Mouse (Mus musculus) WW6 (cell line): ENCODE results near the gene Stt3b.

ENCODE experiments used
- DNase-seq: peaks from one replicate; pipeline ENCODE4 v3.0.0-alpha.2; 2013; ENCODE audit warnings: low read depth, low spot score

Stt3b gene

DNA sequence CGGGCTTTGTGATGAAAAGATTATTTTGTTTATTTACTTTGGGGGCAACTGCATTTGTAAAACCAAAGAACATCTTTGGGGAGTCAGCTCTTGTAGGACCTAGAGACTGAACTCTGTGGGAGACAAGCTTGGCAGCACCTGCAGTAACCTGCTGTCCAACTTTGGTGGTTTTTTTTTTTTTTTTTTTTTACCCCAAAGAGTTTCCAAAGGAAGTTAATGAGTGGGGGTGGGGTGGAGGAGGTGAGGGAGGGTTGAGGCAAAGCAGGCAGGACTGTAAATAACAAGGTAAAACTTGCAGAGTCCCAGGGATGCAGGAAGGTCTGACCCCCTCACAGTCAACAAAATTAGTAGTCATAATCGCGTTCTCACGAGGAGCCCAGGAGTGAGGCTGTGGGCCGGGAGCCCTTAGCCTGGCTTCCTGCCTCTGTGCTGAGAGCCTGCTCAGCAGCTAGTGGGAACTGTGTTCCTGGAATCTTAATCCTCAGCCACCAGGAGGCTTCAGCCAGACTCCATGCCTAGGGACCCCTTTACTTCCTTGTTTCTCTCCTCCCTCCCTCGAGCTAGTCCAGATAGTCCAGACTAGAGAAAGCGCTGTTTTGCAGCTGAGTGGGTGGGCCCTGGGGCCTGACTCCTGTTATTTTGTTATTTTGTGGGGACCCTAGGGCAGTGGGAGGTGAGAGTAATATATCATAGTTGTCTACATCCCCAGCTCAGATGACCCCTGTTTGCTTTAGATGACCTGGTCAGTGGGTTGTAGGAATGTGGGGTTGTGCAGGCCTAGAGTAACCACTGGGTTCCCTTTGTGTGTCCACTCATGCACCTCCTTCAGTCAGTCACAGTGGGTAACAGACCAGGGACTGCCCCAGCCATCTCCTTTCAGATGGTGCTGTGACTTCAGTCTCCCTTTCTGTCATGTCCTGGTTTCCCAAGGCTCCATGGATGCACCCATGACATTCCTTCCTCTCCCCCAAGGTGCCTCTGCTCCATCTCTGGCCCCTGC, 95.3 kb downstream of the Stt3b start:
- no peak for DNase-seq

DNA sequence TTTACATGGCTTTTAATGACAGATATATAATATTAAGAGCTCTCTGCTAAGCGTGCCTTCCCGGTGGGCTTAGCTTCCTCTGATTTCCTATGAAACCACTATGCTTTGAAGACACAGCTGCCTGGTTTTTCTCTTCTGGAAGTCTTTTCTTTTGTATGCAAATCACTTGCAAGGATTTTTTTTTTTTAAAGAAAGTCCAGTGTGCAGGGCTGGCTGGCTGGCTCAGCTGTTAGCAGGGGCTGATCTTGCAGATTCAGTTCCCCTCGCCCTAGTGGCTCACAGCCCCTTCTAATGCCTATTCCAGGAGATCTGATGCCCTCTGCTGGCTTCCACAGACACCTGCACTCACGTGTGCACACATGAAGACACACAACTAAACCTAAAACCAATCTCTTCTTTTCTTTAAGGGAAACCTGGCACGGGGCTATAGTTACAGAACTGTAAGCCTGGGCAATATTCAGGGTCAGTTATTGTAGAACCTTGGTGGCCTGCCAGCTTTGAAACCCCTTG, 96.4 kb downstream of the Stt3b start:
- no peak for DNase-seq

DNA sequence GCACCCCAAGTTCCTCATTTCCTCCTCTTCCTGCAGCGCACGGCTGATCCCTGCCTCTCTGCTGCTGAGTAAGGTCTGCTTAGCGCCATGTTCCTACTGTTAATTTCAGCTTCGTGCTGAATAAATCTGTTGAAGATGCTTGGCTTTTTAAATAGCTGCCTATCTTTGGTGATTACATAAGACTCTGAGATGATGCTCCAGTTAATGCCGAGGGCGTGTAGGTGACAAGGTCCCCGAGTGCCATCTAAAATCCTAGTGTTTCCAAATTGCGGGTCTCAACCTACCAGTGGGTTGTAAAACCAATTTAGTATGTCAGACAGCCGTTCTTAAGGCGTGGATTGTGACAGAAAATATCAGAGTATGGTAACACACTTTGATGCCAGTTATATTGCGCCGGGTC, 99.7 kb downstream of the Stt3b start:
- no peak for DNase-seq

DNA sequence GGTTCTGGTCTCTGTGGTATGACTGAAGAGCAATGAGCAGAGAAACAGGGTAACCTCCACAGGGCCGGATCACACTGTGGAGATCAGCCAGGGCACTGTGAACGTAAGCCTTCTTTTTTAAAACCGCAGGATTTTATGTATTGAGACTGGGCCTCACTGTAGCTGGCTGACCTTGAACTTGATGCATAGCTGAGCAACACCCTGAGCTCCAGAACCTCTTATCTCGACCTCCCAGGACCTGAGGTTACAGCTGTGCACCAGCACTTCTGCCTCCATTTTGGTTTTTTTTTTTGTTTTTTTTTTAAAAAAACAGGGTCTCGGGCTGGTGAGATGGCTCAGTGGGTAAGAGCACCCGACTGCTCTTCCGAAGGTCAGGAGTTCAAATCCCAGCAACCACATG, 100.5 kb downstream of the Stt3b start:
- no peak for DNase-seq

DNA sequence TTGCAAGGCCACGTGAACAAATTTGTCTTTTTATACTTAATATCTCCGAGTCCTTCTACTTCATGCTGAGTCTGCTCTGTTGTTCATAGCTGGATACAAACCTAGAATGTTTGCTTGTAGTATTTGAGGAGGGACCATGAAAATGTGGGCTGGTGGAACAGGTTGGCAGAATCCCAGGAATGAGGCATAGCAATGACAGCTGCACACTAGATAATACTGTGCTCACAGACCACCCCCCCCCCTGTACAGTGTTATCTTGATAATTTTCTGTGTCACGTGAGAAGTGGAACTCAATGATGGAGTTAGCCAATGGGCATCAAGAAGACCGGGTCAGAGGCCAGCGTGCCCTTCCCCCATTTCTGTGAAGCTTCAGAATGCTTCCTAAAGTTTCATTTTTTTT, 104.0 kb downstream of the Stt3b start:
- DNase-seq = no peak

DNA sequence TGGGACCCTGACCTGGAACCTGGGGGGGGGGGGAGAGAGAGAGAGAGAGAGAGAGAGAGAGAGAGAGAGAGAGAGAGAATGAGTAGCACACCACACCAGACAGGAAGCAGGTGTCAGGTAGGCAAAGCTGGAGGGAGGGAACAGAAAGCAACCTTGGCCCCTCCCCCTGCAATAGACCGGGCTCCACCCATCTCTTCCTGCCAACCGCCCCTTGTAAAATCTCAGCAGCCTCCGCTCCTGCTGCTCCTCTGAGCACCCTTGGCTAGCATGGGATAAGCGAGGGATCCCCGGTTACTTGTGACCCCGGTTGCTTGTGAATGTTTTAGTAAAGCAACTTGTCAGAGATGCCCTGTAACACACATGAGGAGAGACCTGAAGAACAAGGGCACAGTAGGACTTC, 104.7 kb downstream of the Stt3b start:
- peak; percentile 34 for DNase-seq

DNA sequence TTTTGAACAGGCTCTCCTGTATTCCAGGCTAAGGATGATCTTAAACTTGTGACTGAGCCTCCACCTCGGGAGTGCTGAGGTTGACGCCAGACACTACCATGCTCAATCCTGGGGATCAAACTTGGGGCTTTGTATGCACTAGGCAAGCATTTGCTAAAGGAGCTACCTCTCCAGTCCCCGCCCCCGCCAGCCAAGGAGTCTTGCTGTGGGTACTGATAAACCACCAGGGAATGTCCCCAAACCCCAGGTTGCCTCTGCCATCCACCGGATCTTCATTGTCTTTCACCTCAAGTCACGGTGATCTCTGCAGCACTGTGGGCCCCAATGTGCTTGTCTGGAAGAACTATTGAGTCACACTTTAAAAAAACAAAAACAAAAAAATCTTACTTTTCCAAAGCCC, 107.1 kb downstream of the Stt3b start:
- no peak for DNase-seq

DNA sequence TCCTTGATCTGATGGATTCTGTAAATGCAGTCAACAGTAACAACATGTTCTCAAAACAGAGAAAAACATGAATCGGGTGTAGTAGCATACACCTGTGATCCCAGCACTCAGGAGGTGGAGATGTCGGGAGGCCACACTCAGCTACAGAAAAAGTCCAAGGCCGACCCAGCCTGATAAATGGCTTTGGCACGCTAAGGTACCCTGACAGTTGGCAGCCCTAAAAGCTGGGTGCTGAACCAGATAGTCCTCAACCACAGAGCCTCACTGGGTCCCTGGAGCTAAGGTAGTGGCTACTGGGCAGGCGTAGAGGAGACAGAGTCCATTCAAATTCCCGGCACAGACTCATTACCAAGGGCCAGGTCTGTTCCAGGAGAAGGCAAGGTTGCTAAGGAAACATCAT, 109.0 kb downstream of the Stt3b start:
- DNase-seq = no peak

DNA sequence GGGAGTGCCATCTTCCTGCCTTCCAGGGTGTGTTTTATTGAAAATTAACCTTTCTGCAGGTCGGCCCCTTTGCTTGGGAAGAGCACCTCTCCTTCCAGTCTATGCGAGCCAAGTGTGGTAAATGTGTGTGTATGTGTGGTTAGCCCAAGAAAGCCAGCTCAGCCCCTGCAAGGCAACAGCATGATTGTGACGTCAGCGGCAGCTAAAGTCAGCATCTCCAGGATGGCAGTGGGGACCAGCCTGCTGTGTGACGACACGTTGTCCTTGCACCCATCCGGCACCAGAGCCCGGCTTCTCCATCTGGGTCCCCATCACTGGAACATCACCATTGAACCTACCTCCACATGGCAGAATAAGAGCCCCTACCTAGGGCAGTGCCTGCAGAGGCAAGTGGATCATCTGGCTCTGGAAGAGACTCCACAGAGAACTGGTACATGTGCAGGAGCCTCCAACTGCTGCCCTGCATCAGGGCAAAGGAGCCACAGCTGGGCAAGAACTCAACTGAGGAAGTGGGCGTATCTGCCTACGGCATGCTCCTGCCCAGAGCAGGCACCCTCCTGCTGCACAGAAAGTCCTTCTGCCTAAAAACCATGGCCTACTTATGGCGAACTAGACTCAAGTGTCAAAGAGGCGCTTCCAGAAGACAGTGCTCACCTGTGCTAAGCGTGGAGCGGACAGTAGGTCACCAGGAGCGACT, 109.9 kb downstream of the Stt3b start:
- no peak for DNase-seq

DNA sequence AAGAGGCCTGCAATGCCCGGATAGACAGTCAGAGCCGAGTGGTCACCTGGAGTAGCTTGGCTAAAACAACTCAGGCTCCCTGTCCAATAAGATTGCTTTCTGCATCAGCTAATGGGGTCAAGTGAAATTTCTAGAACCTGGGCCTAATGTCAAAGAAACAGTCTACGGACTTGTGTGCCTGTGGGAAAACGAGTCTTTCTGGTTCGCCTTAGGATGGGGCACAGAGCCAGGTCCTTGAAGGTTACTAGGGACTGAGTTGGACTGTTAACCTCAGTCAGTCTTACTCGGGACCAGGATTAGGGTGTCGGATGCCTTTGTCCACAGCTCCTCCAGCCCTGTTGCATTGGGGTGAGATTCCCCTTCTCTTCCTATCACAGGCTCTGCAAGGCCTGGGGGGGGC, 113.1 kb downstream of the Stt3b start:
- no peak for DNase-seq

DNA sequence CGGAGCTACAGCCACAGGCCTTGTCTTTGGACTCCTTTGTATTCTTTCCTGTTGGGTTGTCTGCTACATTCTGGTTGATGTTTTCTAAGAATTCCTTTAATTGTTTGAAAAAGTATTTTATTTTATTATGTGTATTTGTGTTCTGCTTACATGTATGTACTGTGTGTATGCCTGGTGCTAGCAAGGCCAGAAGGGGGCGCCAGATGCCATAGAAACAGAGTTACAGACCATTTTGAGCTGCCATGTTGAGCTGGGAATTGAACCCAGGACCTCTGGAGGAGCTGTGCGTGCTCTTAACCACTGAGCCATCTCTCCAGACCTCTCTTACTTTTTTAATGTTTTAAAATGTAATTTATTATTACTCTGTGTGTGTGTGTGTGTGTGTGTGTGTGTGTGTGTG, 117.3 kb downstream of the Stt3b start:
- DNase-seq = no peak
